Mouse (Mus musculus) heart, postnatal 0 days (tissue): ENCODE results near the gene Ccdc34. TPM values are rescaled to one million over a fixed set of nuclear protein-coding genes. Genes with fewer than 3 reads are reported as not detected.

ENCODE experiments used
- ATAC-seq: fragments of 200-750 bp; cut with Nextera tagmentation; 2 replicates; pipeline ENCODE4 v1.8.0; 2017; ENCODE audit warnings: low read depth, moderate number of reproducible peaks, moderate library complexity; ENCODE audit not compliant: insufficient read depth
- DNase-seq: peaks from one replicate; pipeline ENCODE4 v3.0.0-alpha.2; 2016; ENCODE audit warnings: low spot score
- H3K27ac ChIP-seq: fragments of 300-500 bp; sonication (generic); 2 replicates; pipeline ENCODE4 v1.5.1; 2014; ENCODE audit warnings: low read depth, mild to moderate bottlenecking
- H3K27me3 ChIP-seq: fragments of 300-500 bp; sonication (generic); 2 replicates; pipeline ENCODE4 v1.6.1; 2014; ENCODE audit warnings: low read length, mixed read lengths; ENCODE audit not compliant: control insufficient read depth, insufficient read depth
- H3K36me3 ChIP-seq: fragments of 300-500 bp; sonication (generic); replicated peaks from 2 replicates; pipeline ENCODE4 v1.6.1; 2014; ENCODE audit warnings: low read length, mixed read lengths; ENCODE audit not compliant: control insufficient read depth, insufficient read depth
- H3K4me1 ChIP-seq: fragments of 300-500 bp; sonication (generic); 2 replicates; pipeline ENCODE4 v1.6.1; 2014; ENCODE audit warnings: antibody characterized with exemption; ENCODE audit not compliant: control insufficient read depth, insufficient read depth
- H3K4me2 ChIP-seq: fragments of 300-500 bp; sonication (generic); 2 replicates; pipeline ENCODE4 v1.6.1; 2014; ENCODE audit warnings: low read depth, mild to moderate bottlenecking, low read length, moderate library complexity
- H3K4me3 ChIP-seq: fragments of 300-500 bp; sonication (generic); 2 replicates; pipeline ENCODE4 v1.5.1; 2014; ENCODE audit warnings: low read depth, low read length
- H3K9ac ChIP-seq: fragments of 300-500 bp; sonication (generic); replicated peaks from 2 replicates; pipeline ENCODE4 v1.6.1; 2014; ENCODE audit warnings: low read depth, low read length, mixed read lengths
- H3K9me3 ChIP-seq: fragments of 300-500 bp; sonication (generic); replicated peaks from 2 replicates; pipeline ENCODE4 v1.6.1; 2016; ENCODE audit warnings: low read length; ENCODE audit not compliant: control insufficient read depth
- CTCF ChIP-seq: IDR thresholded peaks from 2 replicates; pipeline ENCODE4 v1.5.1; 2016; ENCODE audit warnings: antibody characterized with exemption, control low read depth, low read depth
- EP300 ChIP-seq: IDR thresholded peaks from 2 replicates; pipeline ENCODE4 v1.6.1; 2016; ENCODE audit warnings: antibody characterized with exemption, low read depth
- WGBS: fragments of 180-500 bp; shearing (Covaris S2); extraction: QIAGEN DNeasy Blood & Tissue Kit; methylation state at CpG from one replicate; pipeline ENCODE4 v1.1.7; 2014; 5-methylcytosine and 5-hydroxymethylcytosine counted together
- polyA plus RNA-seq: library from polyadenylated mRNA; unstranded; fragments of >200 nt; fragmentation: Nextera tagmentation; extraction: Ambion mirVana; gene quantifications from 2 replicates; pipeline ENCODE4 v1.2.1, GENCODE M21; 2015
- total RNA-seq: library from RNA; depleted of rRNA; stranded (reverse); fragments of >200 nt; gene quantifications from 2 replicates; pipeline ENCODE4 v1.2.3, GENCODE M21; 2014; ENCODE audit warnings: low replicate concordance

Ccdc34 gene
- total and polyA plus RNA-seq, 2 experiments from 2014 or later = 6.9 to 16.5 TPM

DNA sequence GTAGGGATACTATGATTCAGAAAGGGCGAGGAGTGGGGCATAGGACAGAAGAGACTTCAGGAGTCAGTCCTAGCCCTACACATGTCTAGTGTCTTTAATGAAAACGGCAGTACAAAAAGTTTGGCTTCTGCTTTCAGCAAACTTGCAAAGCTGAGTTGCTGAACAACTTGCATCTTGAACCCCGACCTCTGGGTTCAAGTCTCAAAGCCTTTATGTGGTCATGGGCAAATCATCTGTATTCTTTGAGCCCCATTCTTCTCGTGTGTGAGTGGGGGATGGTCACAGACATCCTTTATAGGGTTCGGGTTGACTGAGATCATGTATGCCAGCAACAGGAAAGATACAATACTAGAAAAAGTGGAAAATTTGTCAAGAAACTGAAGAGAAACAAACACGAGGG is 164.0 kb downstream of the Ccdc34 start:
- 0 out of 2 replicates have a peak overlapping the region, but pooled peaks have one; percentile 66 for H3K27ac ChIP-seq
- TF ChIP-seq EP300 (no peak), CTCF (no peak)
- no peak overlapping the region for H3K9ac ChIP-seq
- no peaks in the 10 kb centered on the region for H3K36me3 ChIP-seq
- H3K9me3 ChIP-seq = no peaks in the 10 kb centered on the region
- no peaks in the 10 kb centered on the region for H3K27me3 ChIP-seq
- WGBS = 79% methylated on average over 6 of the region's 6 CpGs
- H3K4me1 ChIP-seq = peaks cover 43% of the 10 kb centered on the region
- no peak overlapping the region for H3K4me3 ChIP-seq
- ATAC-seq (no peak), DNase-seq (no peak)
- no peak overlapping the region for H3K4me2 ChIP-seq

DNA sequence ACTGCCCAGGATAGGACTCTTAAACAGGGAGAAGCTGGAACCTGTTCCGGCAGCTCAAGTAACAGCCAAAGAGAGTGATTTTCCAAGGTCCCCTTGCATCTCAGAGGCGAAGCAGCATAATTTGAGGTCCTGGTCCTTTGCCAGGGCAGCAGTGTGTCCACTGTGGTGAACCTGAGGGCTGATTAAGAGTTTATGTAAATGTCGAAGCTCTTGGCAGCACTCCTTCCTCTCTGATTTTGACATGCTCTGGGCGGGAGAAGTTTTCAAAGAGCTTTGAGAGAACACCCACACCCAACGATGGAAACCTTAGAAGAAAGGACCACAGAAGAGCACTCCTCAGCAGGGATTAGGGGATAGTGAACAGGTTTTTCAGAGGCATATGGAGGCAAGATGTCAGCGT is 164.6 kb downstream of the Ccdc34 start:
- Histone ChIP-seq H3K36me3 (no peaks in the 10 kb centered on the region), H3K4me3 (no peak overlapping the region), H3K27me3 (no peaks in the 10 kb centered on the region), H3K4me1 (peaks cover 48% of the 10 kb centered on the region), H3K4me2 (no peak overlapping the region), H3K27ac (peak overlapping the region; percentile 66), H3K9me3 (no peaks in the 10 kb centered on the region), H3K9ac (no peak overlapping the region)
- WGBS = 29% methylated on average over 6 of the region's 6 CpGs
- DNase-seq = peak; percentile 60
- no peak for ATAC-seq
- TF ChIP-seq CTCF = no peak
- TF ChIP-seq EP300 = no peak

DNA sequence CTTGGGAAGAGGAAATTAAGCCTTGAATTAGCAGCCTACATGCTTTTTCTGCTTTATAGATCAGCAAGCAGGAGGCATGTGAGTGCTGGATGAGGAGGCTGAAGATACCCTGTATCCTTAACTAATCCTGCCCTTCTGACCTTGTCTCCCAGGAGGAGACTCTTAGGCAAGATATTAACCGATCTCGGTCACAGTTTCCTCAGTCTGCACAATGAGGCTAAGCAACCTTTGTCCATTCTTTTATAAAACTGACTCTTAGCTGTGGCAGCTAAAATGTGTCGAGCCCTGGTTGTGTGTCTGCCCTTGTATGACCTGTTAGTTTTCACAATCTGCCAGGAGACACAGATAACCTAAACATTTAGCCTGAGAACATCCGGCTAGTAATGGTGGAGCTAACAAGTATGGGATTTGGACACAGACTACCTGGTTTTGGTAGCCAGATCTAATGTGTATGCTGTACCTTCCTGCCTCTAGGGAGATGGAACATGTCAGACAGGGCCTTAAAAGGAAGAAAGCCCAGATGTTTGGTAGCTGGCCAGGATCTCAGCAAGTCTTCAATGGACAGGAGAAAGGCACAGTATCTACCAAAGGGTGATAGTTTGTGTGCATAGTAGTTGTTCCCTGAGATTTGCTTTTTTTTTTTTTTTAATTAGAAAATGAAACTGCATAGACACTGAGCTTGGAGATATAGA is 165.3 kb downstream of the Ccdc34 start:
- 47% methylated on average over 4 of the region's 4 CpGs for WGBS

DNA sequence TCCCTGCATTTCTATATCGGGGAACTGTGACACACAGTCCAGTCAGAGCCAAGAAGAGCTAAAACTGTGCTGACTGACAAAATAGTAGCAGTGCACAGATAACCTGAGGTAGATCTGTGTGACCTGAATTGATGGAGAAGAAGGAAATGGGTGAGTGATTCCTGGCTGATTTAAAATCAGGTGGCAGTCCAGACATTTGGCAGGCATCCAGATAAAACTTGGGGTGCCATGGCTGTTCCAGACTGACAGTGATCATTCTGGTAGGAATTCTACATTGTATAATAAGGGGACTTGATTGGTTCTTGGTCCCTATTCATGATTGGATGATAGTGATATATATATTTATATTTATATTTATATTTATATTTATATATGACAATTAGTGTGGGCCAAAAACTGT is 166.5 kb downstream of the Ccdc34 start:
- H3K4me2 ChIP-seq = no peak overlapping the region
- no peak for ATAC-seq
- no peak overlapping the region for H3K9ac ChIP-seq
- H3K4me1 ChIP-seq = peaks cover 49% of the 10 kb centered on the region
- no peaks in the 10 kb centered on the region for H3K36me3 ChIP-seq
- H3K27ac ChIP-seq = no peak overlapping the region
- WGBS = 70% methylated on average over 1 of the region's 1 CpGs
- no peaks in the 10 kb centered on the region for H3K9me3 ChIP-seq
- no peaks in the 10 kb centered on the region for H3K27me3 ChIP-seq
- no peak overlapping the region for H3K4me3 ChIP-seq
- TF ChIP-seq EP300 = no peak
- no peak for TF ChIP-seq CTCF
- no peak for DNase-seq

More for the DNA sequence above, 165.3 kb downstream of the Ccdc34 start:
- TF ChIP-seq CTCF = no peak
- no peak for TF ChIP-seq EP300
- Histone ChIP-seq H3K27ac (peak overlapping the region; percentile 66), H3K4me1 (peaks cover 49% of the 10 kb centered on the region), H3K4me3 (no peak overlapping the region), H3K9me3 (no peaks in the 10 kb centered on the region), H3K27me3 (no peaks in the 10 kb centered on the region), H3K36me3 (no peaks in the 10 kb centered on the region), H3K9ac (no peak overlapping the region), H3K4me2 (no peak overlapping the region)
- ATAC-seq (no peak), DNase-seq (no peak)

DNA sequence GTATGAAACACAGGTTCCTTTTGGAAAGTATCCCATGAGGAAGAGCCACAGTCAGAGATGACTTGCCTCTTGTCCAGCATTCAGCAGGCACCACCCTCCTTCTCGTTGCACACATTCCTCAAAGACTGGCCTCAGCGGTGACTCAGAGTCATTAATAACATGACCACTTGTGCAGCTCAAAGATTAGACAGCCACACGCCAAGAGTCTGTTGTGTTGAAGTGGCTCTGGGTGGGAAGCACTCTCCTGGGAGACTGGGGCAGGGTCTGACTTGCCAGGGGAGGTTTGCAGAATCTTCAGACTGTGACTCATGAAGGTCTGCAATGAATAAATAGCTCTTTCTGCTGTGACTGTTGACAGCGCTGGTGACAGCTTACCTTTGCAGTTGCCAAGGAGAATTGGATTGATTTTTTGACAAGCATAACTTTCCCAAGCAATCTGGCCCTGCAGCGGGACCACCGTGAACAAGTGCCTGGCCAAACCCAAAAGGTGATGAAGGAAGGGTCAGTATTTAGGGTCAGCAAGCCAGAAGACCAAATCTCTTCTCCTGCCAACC is 168.9 kb downstream of the Ccdc34 start:
- DNase-seq (peak; percentile 89), ATAC-seq (peak; percentile 95)
- peak overlapping the region; percentile 81 for H3K27ac ChIP-seq
- no peaks in the 10 kb centered on the region for H3K27me3 ChIP-seq
- no peak overlapping the region for H3K9ac ChIP-seq
- H3K9me3 ChIP-seq = no peaks in the 10 kb centered on the region
- H3K4me2 ChIP-seq = peak overlapping the region; percentile 15; the same call in 1 of the 2 replicates
- WGBS = 10% methylated on average over 6 of the region's 6 CpGs
- peaks cover 34% of the 10 kb centered on the region for H3K4me1 ChIP-seq
- no peaks in the 10 kb centered on the region for H3K36me3 ChIP-seq
- no peak overlapping the region for H3K4me3 ChIP-seq
- TF ChIP-seq CTCF = no peak
- peak; percentile 76; the same call in 1 of the 2 replicates for TF ChIP-seq EP300
